Mouse (Mus musculus) forebrain, embryonic 14.5 days (tissue): ENCODE results near the gene Polr3e. TPM values are rescaled to one million over a fixed set of nuclear protein-coding genes. Genes with fewer than 3 reads are reported as not detected.

Experiments
- ATAC-seq: fragments of 200-750 bp; cut with Nextera tagmentation; 2 replicates; pipeline ENCODE4 v1.8.0; 2017; ENCODE audit warnings: mild to moderate bottlenecking, moderate library complexity
- DNase-seq: peaks from one replicate; pipeline ENCODE4 v3.0.0-alpha.2; 2015; ENCODE audit warnings: low spot score
- H3K27ac ChIP-seq: fragments of 300-500 bp; sonication (generic); 2 replicates; pipeline ENCODE4 v1.5.1; 2014; ENCODE audit warnings: low read depth, mild to moderate bottlenecking, control low read depth, low read length, moderate library complexity
- H3K27me3 ChIP-seq: fragments of 300-500 bp; sonication (generic); replicated peaks from 2 replicates; pipeline ENCODE4 v1.6.1; 2014; ENCODE audit warnings: low read length, control low read depth, mixed read lengths; ENCODE audit not compliant: control insufficient read depth, insufficient read depth
- H3K36me3 ChIP-seq: fragments of 300-500 bp; sonication (generic); 2 replicates; pipeline ENCODE4 v1.6.1; 2014; ENCODE audit warnings: low read length, control low read depth; ENCODE audit not compliant: control insufficient read depth, insufficient read depth
- H3K4me1 ChIP-seq: fragments of 300-500 bp; sonication (generic); 2 replicates; pipeline ENCODE4 v1.6.1; 2014; ENCODE audit warnings: antibody characterized with exemption, low read length, control low read depth; ENCODE audit not compliant: control insufficient read depth, insufficient read depth
- H3K4me2 ChIP-seq: fragments of 300-500 bp; sonication (generic); 2 replicates; pipeline ENCODE4 v1.6.1; 2014; ENCODE audit warnings: mild to moderate bottlenecking, control low read depth, low read length
- H3K4me3 ChIP-seq: fragments of 300-500 bp; sonication (generic); 2 replicates; pipeline ENCODE4 v1.5.1; 2014; ENCODE audit warnings: low read depth, low read length, control low read depth
- H3K9ac ChIP-seq: fragments of 300-500 bp; sonication (generic); 2 replicates; pipeline ENCODE4 v1.6.1; 2014; ENCODE audit warnings: mild to moderate bottlenecking, low read length, control low read depth, moderate library complexity
- H3K9me3 ChIP-seq: fragments of 300-500 bp; sonication (generic); replicated peaks from 2 replicates; pipeline ENCODE4 v1.6.1; 2016; ENCODE audit warnings: low read length, control low read depth, mixed read lengths; ENCODE audit not compliant: control insufficient read depth
- WGBS: fragments of 180-500 bp; shearing (Covaris S2); extraction: QIAGEN DNeasy Blood & Tissue Kit; methylation state at CpG from one replicate; pipeline ENCODE4 v1.1.7; 2014; 5-methylcytosine and 5-hydroxymethylcytosine counted together
- polyA plus RNA-seq: library from polyadenylated mRNA; unstranded; fragments of >200 nt; fragmentation: Nextera tagmentation; extraction: Ambion mirVana; gene quantifications from 2 replicates; pipeline ENCODE4 v1.2.1, GENCODE M21; 2014

Gene Polr3e
- polyA plus RNA-seq: 22.7 and 23.2 TPM in 2 replicates

- no peaks in the 10 kb centered on the region for H3K9me3 ChIP-seq
- peak within 1 kb of the TSS; percentile 70 for H3K4me2 ChIP-seq
- H3K27ac ChIP-seq: peak within 1 kb of the TSS; percentile 64
- DNase-seq (peak; percentile 98), ATAC-seq (peak; percentile 96)
- H3K27me3 ChIP-seq: no peaks in the 10 kb centered on the region
- H3K4me3 ChIP-seq: peak within 1 kb of the TSS; percentile 93
- WGBS: under 1% methylated on average over 85 of the region's 102 CpGs
- H3K9ac ChIP-seq: peak within 1 kb of the TSS; percentile 89
- peaks cover 2% of the 10 kb centered on the region; the same call in 1 of the 2 replicates for H3K4me1 ChIP-seq
- no peaks in the 10 kb centered on the region for H3K36me3 ChIP-seq
These were observed at the start of gene Polr3e for GRCm38 (mm10) chr7:120917592-120918461. Gene Polr3e, plus strand, starts transcription at chr7:120917744.

- Histone ChIP-seq H3K27me3 (no peaks in the 10 kb centered on the region), H3K9ac (no peak overlapping the region), H3K27ac (no peak overlapping the region), H3K4me3 (no peak overlapping the region), H3K9me3 (no peaks in the 10 kb centered on the region), H3K36me3 (no peaks in the 10 kb centered on the region), H3K4me1 (peaks cover 3% of the 10 kb centered on the region), H3K4me2 (no peak overlapping the region)
- 60% methylated on average over 5 of the region's 5 CpGs for WGBS
- ATAC-seq (no peak), DNase-seq (no peak)
These were observed 47.7 kb upstream of the Polr3e start for GRCm38 (mm10) chr7:120869883-120870282.

DNA sequence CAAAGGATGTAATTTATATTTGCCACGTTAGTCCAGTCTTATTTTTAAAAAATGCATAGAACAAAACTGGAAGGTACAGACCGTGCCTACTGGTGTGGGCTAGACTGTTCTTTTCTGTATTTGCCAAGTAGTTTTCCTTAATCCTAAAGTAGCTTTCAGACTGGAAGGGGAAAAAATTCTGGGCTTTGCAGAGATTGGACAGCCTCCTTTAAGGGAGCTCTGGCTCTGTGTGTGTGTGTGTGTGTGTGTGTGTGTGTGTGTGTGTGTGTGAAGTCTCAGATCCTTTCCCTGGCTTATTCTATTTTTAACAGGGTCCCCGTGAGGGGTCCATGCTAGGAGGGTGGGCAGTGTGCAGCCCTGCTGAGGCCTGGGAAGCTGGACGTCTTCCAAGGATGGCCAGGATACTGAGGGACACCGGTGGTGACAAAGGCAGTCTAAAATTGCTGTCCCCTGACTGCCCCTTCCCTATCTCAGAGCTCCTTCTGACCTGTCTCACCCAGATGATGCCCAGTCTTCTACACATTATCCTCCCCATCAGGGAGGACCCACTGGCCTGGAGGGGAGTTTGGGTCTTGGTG lies 47.0 kb upstream of the Polr3e start:
- Histone ChIP-seq H3K9me3 (no peaks in the 10 kb centered on the region), H3K9ac (no peak overlapping the region), H3K4me3 (no peak overlapping the region), H3K4me2 (no peak overlapping the region), H3K36me3 (no peaks in the 10 kb centered on the region), H3K4me1 (no peaks in the 10 kb centered on the region; the same call in 1 of the 2 replicates), H3K27me3 (no peaks in the 10 kb centered on the region), H3K27ac (no peak overlapping the region)
- 72% methylated on average over 5 of the region's 5 CpGs for WGBS
- no peak for ATAC-seq
- no peak for DNase-seq

DNA sequence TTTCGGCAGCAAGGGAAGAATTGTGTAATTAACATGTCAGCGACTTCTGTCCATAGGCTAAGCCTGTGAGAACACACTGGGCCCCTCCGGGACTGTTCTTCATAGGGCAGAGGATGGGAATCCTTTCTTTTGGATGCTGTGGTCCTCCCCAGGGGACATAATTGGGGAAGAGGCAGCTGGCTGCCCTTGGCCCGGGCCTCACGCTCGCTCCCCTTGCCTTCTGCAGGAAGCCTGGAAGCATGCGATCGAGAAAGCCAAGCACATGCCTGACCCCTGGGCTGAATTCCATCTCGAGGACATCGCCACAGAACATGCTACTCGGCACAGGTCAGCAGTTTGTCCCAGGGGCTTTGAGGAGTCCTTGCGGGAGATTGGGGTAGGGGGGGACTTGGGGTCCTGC lies 44.5 kb upstream of the Polr3e start:
- 86% methylated on average over 12 of the region's 12 CpGs for WGBS
- ATAC-seq: no peak
- H3K4me2 ChIP-seq: no peak overlapping the region

GRCm38 (mm10) chr7:120874021-120874420 lies 43.5 kb upstream of the Polr3e start:
- H3K27me3 ChIP-seq: no peaks in the 10 kb centered on the region
- no peaks in the 10 kb centered on the region for H3K4me1 ChIP-seq
- H3K9ac ChIP-seq: no peak overlapping the region
- H3K36me3 ChIP-seq: no peaks in the 10 kb centered on the region
- no peak overlapping the region for H3K27ac ChIP-seq
- no peak for DNase-seq
- ATAC-seq: no peak
- no peaks in the 10 kb centered on the region for H3K9me3 ChIP-seq
- 90% methylated on average over 3 of the region's 3 CpGs for WGBS
- no peak overlapping the region for H3K4me3 ChIP-seq
- no peak overlapping the region for H3K4me2 ChIP-seq

More for the DNA sequence above, 44.5 kb upstream of the Polr3e start:
- no peak overlapping the region for H3K9ac ChIP-seq
- H3K9me3 ChIP-seq: no peaks in the 10 kb centered on the region
- no peaks in the 10 kb centered on the region for H3K4me1 ChIP-seq
- no peak for DNase-seq
- no peak overlapping the region for H3K4me3 ChIP-seq
- H3K27me3 ChIP-seq: no peaks in the 10 kb centered on the region
- H3K27ac ChIP-seq: no peak overlapping the region
- no peaks in the 10 kb centered on the region for H3K36me3 ChIP-seq

DNA sequence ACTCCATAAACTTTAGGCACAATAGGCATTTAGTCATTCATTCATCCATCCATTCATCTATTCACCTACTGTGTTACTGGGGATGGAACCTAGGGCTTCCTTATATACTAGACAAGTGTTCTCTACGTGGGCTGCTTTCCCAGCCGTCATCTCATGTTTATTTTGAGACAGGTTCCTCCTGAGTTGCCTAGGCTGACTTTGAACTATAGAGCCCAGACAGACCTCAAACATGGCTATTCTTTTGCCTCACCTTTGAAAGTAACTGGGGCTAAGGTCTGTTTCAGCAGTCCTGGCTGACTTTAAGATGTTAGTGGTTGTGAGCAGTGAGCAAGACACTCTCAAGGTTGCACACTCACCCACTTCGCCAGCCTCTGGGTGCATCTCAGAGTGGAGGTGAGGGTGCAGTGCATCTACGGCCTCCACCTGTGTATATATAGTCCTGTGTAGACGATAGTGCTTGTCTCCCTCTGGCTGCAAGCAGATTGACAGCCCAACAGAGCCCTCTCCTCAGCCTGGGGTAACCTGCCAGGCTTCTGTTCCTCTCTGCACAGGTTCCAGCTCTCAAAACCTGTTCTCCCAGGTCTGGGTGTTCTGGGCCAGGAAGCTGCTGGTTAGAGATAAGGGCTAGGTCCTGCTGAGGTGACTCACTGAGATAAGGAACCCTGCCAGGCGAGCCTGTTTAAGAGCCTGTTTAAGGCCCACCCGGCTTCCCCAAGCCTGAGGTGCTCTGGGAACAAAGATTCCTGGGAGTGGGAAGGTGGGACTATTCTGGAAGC lies 42.6 kb upstream of the Polr3e start:
- Histone ChIP-seq H3K27ac (no peak overlapping the region), H3K27me3 (no peaks in the 10 kb centered on the region), H3K36me3 (0 out of 2 replicates have a peak, but pooled peaks cover under 1% of the 10 kb centered on the region), H3K4me3 (no peak overlapping the region), H3K9me3 (no peaks in the 10 kb centered on the region), H3K4me2 (no peak overlapping the region), H3K9ac (no peak overlapping the region), H3K4me1 (no peaks in the 10 kb centered on the region)
- DNase-seq (no peak), ATAC-seq (no peak)
- WGBS: 74% methylated on average over 7 of the region's 7 CpGs

DNA sequence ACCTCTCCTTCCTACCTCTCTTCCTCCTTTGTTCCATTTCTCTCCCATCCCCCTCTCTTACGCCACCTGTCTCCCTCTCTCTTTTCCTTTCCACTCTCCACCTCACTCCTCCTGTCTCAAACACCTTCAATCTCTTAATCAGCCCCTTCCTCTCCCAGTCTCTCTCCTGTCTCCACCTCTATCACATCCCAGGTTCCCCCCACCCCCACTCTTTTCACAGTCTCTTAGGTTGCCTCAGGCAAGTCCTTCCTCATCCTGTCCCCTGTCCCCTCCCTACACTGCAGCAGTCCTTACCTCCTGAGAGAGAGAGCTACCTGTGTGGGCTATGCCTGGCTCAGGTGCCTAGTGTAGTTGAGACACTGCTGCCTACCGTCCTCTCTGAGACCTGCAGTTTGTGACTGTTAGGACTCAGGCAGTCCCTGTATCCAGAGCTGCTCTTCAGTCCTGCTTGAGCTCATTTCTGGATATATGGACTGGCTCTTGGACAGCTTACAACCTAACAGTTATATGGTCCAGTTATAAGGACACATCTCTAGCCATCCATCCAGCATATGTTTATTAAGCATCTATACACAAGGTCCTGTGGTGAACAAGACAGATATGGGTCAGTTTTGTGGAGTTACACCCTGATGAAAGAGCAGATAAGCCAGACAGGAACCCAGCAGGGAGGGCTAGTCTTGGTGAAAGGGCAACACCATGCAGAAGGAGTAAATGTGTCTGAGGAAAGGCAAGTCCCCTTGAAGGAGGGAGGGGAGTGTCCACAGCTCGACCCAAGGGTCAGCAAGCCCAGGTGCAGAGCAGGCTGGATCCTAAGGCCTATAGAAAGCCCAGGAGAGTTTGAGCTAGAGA lies 41.8 kb upstream of the Polr3e start:
- no peak overlapping the region for H3K27ac ChIP-seq
- DNase-seq: no peak
- no peak for ATAC-seq
- no peak overlapping the region for H3K9ac ChIP-seq
- 0 out of 2 replicates have a peak, but pooled peaks cover 6% of the 10 kb centered on the region for H3K36me3 ChIP-seq
- WGBS: 68% methylated on average over 3 of the region's 3 CpGs
- no peaks in the 10 kb centered on the region for H3K27me3 ChIP-seq
- H3K4me3 ChIP-seq: no peak overlapping the region
- H3K4me1 ChIP-seq: no peaks in the 10 kb centered on the region
- H3K9me3 ChIP-seq: no peaks in the 10 kb centered on the region
- H3K4me2 ChIP-seq: no peak overlapping the region

- H3K27ac ChIP-seq: no peak overlapping the region
- H3K4me1 ChIP-seq: no peaks in the 10 kb centered on the region
- 84% methylated on average over 6 of the region's 6 CpGs for WGBS
- no peak overlapping the region for H3K4me2 ChIP-seq
- DNase-seq (no peak), ATAC-seq (no peak)
- 0 out of 2 replicates have a peak, but pooled peaks cover 6% of the 10 kb centered on the region for H3K36me3 ChIP-seq
- H3K9me3 ChIP-seq: no peaks in the 10 kb centered on the region
- no peak overlapping the region for H3K9ac ChIP-seq
- no peak overlapping the region for H3K4me3 ChIP-seq
- no peaks in the 10 kb centered on the region for H3K27me3 ChIP-seq
These were observed 39.3 kb upstream of the Polr3e start for GRCm38 (mm10) chr7:120878271-120878670.
